Mouse (Mus musculus) cerebellum, adult 2 months (tissue): ENCODE results near the gene Cdh6. TPM values are rescaled to one million over a fixed set of nuclear protein-coding genes. Genes with fewer than 3 reads are reported as not detected.

Source experiments
- DNase-seq, 2 experiments: peaks; one replicate each; pipeline ENCODE4 v3.0.0; 2021
- H3K27ac ChIP-seq: fragments of 200-500 bp; 2 replicates; pipeline ENCODE4 v1.5.1; 2012; ENCODE audit warnings: low read length, control low read depth, inconsistent platforms; ENCODE audit not compliant: insufficient read depth
- H3K27me3 ChIP-seq: fragments of 200-500 bp; 2 replicates; pipeline ENCODE4 v1.6.1; 2012; ENCODE audit warnings: inconsistent platforms, mild to moderate bottlenecking, low read length, moderate library complexity; ENCODE audit not compliant: control insufficient read depth, insufficient read depth
- H3K4me1 ChIP-seq: fragments of 200-500 bp; 2 replicates; pipeline ENCODE4 v1.6.1; 2011; ENCODE audit warnings: low read length; ENCODE audit not compliant: control insufficient read depth, insufficient read depth
- H3K4me3 ChIP-seq: fragments of 200-500 bp; replicated peaks from 2 replicates; pipeline ENCODE3; 2011; ENCODE audit warnings: mild to moderate bottlenecking, low read depth, low read length, control low read depth; ENCODE audit not compliant: insufficient read depth
- CTCF ChIP-seq: fragments of 200-500 bp; IDR thresholded peaks from 2 replicates; pipeline ENCODE4 v1.5.1; 2011; ENCODE audit warnings: low read depth, mild to moderate bottlenecking, control low read depth, low read length, moderate library complexity, borderline replicate concordance; ENCODE audit not compliant: insufficient read depth
- POLR2A ChIP-seq: fragments of 200-500 bp; IDR thresholded peaks from 2 replicates; pipeline ENCODE4 v1.6.1; 2011; ENCODE audit warnings: low read length, control low read depth, borderline replicate concordance; ENCODE audit not compliant: insufficient read depth
- WGBS: fragments of 180-500 bp; shearing (Covaris S2); methylation state at CpG from one replicate; pipeline ENCODE4 v1.1.7; 2018; 5-methylcytosine and 5-hydroxymethylcytosine counted together
- polyA plus RNA-seq: library from polyadenylated mRNA; depleted of rRNA; stranded (reverse); fragments of >200 nt; gene quantifications from 2 replicates; pipeline ENCODE4 v1.2.3, GENCODE M21; 2012

The Cdh6 gene
- polyA plus RNA-seq, 1 experiment = 2.8 TPM

DNA sequence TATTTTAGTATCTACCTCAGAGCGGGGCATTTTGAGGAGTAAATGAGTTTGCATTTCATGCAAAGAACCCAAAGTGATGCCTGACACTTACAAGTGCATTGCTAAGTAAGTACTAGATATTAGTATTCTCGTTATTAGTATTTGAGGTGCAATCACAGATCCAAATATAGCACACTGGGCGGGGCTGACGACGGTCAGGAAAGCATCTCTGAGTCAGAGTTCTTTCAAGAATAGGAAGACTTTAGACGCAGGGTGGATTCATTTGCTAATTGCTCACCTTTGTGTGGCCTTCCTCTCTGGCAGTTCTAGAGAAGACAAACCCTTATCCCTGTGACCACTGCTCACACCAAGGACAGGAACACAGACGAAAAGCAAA is 78.6 kb downstream of the Cdh6 start:
- no peak for DNase-seq
- Histone ChIP-seq H3K4me1 (no peaks in the 10 kb centered on the region), H3K27ac (no peak overlapping the region), H3K4me3 (no peak overlapping the region), H3K27me3 (no peaks in the 10 kb centered on the region)
- TF ChIP-seq CTCF (no peak), POLR2A (no peak)
- 75% methylated on average over 7 of the region's 7 CpGs for WGBS

- H3K27ac ChIP-seq = no peak overlapping the region
- WGBS = 60% methylated on average over 19 of the region's 19 CpGs
- TF ChIP-seq CTCF (no peak), POLR2A (no peak)
- H3K4me1 ChIP-seq = no peaks in the 10 kb centered on the region
- no peak overlapping the region for H3K4me3 ChIP-seq
- DNase-seq = no peak
- H3K27me3 ChIP-seq = no peaks in the 10 kb centered on the region
These were observed 79.3 kb downstream of the Cdh6 start for GRCm38 (mm10) chr15:13093954-13094880.

DNA sequence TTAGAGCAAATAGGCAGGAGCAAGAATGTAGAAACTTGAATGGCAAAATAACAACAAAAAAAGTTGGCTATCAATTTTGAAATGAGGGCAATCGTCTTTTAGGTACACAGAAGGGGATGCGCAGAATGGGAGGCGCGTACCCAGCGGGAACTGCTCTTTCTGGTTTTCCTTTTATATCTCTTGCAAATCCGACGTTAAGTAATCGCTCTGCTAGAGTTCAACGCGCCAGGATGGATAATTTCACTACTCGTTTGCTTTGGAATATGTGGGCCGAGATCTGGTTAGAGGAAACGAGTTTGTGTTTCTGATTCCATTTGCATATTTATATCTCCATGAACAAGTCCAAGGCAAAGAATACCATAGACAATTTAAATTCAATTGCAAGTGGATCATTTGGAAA is 81.4 kb downstream of the Cdh6 start:
- no peak for TF ChIP-seq CTCF
- TF ChIP-seq POLR2A = no peak
- Histone ChIP-seq H3K27me3 (no peaks in the 10 kb centered on the region), H3K27ac (no peak overlapping the region), H3K4me1 (no peaks in the 10 kb centered on the region), H3K4me3 (no peak overlapping the region)
- 80% methylated on average over 13 of the region's 13 CpGs for WGBS
- DNase-seq = no peak

- Histone ChIP-seq H3K4me3 (no peak overlapping the region), H3K4me1 (no peaks in the 10 kb centered on the region), H3K27ac (no peak overlapping the region), H3K27me3 (no peaks in the 10 kb centered on the region)
- peak; percentile 16 to 33 for DNase-seq
- TF ChIP-seq POLR2A (no peak), CTCF (peak; percentile 55)
- 48% methylated on average over 7 of the region's 7 CpGs for WGBS
These were observed 84.9 kb downstream of the Cdh6 start for GRCm38 (mm10) chr15:13088504-13089058.

DNA sequence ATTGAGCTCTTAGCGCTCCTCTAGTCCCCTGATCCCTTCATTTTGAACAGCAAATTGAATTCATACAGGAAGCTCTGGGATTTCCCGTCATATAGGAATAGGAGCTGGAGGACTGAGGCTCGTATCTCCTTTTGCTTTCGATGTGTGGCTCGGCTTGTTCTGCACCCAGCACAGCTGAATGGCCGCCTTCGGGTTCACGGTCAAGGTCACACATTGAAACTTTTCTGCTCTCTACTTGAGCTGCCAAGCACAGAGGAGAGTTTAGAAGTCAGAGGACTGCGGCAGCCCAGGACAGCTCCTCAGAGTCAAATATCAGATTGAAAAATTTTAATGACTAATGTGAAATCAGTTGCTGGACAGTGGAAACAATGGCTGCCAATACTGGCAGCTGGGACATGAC is 88.7 kb downstream of the Cdh6 start:
- H3K27me3 ChIP-seq = no peaks in the 10 kb centered on the region
- WGBS = 91% methylated on average over 9 of the region's 9 CpGs
- DNase-seq = no peak
- no peaks in the 10 kb centered on the region for H3K4me1 ChIP-seq
- TF ChIP-seq POLR2A = no peak
- no peak for TF ChIP-seq CTCF
- no peak overlapping the region for H3K27ac ChIP-seq
- H3K4me3 ChIP-seq = no peak overlapping the region

DNA sequence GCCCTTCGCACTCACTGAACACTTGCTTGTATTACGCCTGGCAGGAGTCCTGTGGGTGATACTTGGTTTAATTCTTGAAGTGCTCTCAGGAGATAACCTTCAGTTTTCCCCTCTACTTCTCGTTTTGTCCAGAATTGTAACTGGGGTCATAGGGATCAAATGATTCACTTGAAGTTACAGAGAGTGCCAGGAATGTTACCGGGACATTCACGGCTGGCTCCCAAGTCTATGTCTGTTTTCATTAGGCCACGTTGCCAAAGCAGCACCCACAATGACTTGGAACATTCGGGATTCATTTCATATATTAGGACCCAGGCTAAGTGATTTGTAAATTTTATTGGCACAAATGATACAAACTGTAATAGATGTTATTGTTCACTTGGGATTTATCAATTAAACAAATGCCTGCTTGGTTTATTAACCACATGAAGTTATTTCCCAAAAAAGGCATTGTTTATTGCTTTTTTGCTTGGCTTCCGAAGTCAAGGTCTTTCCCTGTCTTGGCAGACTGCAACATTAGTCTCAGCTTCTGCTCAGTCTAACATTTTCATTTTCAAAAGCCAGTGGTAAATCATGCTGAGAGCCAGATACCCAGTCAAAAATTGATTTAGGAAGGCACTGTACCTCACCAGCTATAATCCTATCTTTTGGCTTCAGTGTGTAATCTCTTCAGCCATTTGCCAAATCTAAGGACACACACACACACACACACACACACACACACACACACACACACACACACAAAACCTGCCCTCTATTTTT is 96.4 kb downstream of the Cdh6 start:
- H3K27ac ChIP-seq = no peak overlapping the region
- no peaks in the 10 kb centered on the region for H3K27me3 ChIP-seq
- H3K4me1 ChIP-seq = no peaks in the 10 kb centered on the region
- H3K4me3 ChIP-seq = no peak overlapping the region
- WGBS = 20% methylated on average over 8 of the region's 8 CpGs
- no peak for DNase-seq
- TF ChIP-seq POLR2A (no peak), CTCF (no peak)

DNA sequence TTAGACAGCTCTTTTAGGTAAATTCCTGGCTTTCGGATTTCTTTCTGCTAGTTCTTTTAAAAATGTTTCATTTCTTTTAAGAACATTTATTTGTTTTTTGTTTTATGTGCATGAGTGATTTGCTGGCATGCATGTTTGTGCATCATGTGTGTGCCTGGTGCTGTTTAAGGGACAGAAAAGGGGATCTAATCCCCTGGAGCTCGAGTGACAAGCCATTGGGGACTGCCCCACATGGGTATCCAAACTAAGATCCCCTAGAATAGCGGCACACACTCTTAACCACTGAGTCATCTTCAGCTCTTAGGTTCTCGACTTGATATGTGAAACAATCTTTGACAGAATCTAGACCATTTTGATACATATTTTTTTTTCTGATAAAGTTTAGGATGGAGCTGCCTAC is 99.4 kb downstream of the Cdh6 start:
- H3K4me1 ChIP-seq = no peaks in the 10 kb centered on the region
- H3K27ac ChIP-seq = no peak overlapping the region
- no peak overlapping the region for H3K4me3 ChIP-seq
- no peaks in the 10 kb centered on the region for H3K27me3 ChIP-seq
- TF ChIP-seq CTCF (no peak), POLR2A (no peak)
- DNase-seq = no peak
- 73% methylated on average over 4 of the region's 4 CpGs for WGBS
